Mouse (Mus musculus): ENCODE results near the gene Cpeb4. TPM values are rescaled to one million over a fixed set of nuclear protein-coding genes. Genes with fewer than 3 reads are reported as not detected.
"Not testable (repeated sequence)": the region's sequence is repeated elsewhere in the genome, so short reads cannot be mapped to it uniquely, and the experiment has no call there.

The Cpeb4 gene
- total RNA-seq, 2 experiments from 2014 or later, result 148 to 149 TPM

DNA sequence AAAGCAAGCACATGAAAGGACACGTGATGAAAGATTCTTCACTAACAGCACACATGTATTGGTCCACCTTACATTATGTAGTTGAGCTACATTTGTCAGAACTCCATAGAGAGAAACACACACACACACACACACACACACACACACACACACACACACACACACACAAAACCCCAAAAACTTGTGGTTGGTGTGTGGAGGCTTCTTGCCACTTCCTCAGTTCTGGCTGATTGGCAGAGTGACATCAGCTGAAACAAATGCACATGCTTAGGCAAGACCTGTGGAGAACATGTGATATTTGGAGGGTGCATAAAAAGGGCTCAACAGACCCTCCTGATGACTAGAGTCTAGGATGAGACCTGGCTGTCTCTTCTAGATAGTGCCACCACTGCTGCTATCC is 92.0 kb downstream of the Cpeb4 start:
- no peak for DNase-seq
- intact Hi-C loops (cut with DNase I), result no loop called here

DNA sequence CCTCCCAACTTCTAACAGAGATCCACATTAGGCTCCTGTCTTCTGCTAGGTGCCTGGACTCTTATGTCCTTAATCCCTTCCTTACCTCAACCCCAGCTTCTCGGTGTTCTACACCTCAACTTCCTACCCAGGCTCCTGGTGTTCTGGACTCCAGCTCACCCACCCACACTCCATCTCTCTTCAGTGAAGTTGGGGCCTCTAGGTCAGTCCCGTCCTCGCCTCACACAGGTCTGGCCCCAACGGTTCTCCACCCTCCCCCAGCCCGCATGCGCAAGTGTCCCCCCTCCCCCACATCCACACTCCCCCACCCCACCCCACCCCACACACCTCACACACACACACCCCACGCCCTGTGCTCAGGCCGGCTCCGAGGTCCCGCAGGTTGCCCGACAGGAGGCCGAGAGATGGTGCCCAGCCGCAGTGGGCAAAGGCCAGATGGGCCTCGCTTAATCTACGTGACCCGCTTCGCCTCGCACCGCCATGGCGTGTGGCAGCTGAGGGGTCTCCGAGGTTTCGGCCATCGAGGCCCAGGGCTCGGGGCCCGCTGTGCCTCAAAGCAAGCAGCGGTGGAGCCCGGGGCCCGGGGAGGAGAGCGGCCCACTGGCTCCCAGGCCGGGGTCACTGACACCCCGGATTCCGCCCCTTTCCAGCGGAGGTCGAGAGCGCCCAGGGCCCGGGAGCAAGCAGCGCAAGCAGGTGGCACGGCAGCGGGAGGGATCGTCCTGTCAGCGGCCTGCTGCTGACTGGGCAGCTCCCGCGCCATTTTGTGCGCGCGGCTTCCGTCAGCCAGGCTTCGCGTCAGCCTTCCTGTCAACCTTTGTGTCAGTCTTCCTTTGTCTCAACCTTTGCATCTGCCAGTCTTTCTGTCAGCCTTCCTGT is 93.5 kb downstream of the Cpeb4 start, which contains the start of gene 4930524B15Rik:
Gene 4930524B15Rik (plus strand): TSS at position 337 of the 879 bp plus-strand sequence.
- intact Hi-C loops (cut with DNase I), result no loop called here
- peak; percentile 27 for DNase-seq

DNA sequence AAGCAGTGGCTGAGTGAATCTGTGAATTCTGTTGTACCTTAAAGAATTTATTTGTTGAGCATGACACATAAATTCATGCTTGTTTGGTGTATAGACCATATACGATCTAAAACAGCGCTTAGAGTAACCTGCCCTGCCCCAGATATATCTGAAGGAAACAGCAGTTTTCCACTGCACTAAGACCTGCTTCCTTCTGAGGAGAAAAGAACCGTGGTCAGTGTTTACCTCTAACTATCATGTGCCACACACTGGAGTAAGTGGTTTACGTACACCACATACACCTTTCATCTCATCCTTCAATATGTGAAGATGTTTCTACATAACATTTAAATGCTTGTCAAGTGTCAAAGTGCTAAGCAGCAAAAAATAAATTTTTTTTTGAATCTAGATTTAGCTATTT is 102.1 kb downstream of the Cpeb4 start:
- no peak for DNase-seq
- intact Hi-C loops (cut with DNase I), result no loop called here

DNA sequence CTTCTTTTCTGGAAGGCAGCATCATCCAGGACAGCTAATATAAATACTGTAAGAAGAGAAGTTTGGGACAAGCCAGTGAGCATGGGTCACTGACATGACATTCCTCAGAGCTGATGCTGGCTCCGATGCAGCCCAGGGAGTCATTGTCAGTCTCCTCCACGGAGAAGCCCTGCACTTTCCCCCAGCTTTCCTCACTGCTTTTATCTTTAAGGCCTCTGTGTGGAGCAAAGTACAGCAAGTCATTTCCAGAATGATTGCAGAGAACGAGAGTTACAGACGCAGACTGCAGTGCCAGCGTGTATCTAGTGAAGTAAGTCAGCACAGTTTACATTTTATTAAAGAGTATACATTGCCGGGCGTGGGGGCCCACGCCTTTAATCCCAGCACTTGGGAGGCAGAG is 102.8 kb downstream of the Cpeb4 start:
- intact Hi-C loops (cut with DNase I), result no loop called here
- no peak for DNase-seq

DNA sequence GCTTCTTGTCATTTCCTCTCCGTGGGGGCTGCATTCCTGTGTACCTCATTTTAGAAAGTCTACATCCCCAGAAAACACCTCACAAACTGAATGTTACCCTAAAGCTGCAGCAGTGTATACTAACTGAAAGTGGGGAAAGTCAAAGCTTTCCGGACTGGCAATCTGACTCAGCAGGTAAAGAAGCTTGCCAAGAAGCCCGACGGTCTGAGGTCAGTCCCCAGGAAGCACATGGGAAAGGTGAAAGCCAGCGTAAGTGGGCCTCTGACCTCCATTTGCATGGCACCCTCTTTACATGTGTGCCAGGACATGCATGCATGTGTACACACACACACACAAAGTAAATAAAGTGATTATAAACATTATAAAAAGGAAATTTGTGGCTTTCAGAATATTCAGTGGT is 103.7 kb downstream of the Cpeb4 start:
- intact Hi-C loops (cut with DNase I), result no loop called here

DNA sequence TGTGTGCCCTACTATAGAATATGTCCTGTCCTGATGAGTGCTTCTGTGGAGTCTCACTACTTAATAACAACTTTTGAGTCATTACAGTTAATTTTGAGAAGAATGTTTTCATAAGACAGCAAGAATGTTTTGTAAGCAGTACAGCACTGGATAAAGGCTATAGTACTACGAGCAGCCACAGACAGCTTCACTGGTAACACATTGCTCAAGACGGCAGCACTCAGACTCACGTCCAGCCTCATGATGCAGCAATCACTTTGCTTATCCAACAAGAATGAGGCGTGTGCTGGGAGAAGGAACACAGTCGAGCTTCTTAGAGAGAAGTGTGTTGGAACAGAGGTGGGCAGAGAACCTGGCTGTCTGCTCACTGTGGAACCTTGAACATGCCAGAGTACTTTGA is 104.1 kb downstream of the Cpeb4 start:
- DNase-seq, result no peak
- intact Hi-C loops (cut with DNase I), result no loop called here

More for the DNA sequence above, 103.7 kb downstream of the Cpeb4 start:
- no peak for DNase-seq

DNA sequence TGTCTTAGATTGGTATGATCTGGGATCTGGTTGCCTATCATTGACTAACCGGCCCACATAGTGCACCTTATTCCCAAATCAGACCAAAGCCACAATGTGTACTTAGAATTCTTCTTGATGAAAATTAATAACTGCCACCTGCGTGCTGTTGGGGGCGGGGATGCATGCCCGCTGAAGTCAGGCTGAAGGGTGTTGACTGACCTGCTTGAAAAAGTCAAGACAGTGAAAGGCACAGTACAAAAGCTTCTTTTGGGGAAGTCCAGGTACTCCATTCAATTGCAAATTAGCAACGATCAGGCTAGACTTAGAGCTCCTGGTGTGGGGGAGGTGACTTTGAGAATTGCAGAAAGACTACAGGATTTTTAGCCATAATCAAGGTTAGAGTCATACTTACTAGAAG is 108.1 kb downstream of the Cpeb4 start:
- intact Hi-C loops (cut with DNase I); DNase-seq: not testable (repeated sequence)

DNA sequence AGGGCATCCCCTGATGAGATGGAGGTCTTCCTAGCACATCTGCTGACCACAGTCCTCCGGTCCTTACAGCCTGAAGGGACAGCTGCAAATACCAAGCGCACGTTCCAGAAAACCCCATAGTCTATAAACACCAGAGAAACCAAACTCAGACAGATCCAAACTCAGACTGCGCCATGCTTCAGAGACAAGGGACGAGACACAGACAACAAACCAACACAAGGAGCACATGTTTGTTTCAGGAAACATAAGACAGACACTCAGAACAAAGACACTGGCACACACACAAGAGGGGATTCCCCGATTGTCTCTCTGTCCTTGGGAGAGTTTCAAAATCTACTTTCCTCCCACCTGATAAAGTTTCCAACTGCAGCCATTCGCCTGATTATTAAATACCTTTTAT is 109.8 kb downstream of the Cpeb4 start:
- no peak for DNase-seq
- intact Hi-C loops (cut with DNase I), result no loop called here

DNA sequence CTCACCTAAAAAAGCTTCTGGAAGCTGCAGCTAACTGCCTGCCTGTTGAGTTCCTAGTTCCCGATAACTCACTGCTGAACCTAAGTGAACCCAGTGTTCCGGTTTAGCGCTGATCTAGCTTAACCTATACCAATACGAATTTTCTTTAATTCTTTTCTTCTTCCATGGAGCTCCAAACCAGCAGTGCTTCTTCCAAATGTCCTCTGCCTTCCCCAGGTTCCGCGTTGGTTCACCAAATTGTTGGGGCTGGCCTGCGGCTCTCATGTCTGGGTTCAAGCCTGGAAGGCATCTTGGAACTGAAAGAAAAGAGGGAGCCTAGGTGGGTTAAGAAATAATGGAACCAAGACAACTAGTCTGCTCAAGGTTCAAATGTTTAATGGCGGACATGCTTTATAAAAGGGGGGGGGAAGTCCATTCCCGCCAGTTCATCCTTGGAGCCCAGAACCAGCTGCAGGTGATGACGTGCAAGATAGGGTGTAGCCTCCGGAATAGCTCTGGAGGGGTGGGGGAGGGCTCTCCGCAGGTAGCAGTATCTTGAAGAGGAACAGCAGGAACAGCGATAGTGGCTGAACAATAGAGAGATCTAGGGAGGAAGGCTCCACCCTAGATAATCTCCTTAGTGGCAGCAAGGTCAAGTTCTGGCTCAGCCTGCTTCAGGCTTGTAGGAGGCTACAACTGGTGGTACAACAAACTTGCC is 110.4 kb downstream of the Cpeb4 start:
- DNase-seq; intact Hi-C loops (cut with DNase I): not testable (repeated sequence)

DNA sequence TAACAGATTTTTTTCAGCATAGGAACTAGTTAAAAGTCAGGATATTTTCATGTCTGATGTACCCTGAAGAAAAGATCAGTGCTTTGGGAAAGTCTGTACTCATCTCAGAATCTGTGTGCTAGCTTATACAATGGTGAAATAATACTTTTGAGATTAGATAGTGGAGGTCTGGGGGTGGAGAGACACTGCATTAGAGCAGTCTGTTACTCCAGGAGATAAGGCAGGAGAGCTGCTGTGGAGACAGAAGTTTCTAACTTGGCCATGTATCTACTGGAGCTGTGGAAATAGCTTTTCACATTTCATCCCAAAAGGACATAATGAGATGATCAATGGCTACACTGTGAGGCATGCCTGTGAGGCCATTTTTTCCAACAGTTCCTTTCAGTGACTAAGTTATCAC is 111.2 kb downstream of the Cpeb4 start:
- DNase-seq, result no peak
- intact Hi-C loops (cut with DNase I), result no loop called here

DNA sequence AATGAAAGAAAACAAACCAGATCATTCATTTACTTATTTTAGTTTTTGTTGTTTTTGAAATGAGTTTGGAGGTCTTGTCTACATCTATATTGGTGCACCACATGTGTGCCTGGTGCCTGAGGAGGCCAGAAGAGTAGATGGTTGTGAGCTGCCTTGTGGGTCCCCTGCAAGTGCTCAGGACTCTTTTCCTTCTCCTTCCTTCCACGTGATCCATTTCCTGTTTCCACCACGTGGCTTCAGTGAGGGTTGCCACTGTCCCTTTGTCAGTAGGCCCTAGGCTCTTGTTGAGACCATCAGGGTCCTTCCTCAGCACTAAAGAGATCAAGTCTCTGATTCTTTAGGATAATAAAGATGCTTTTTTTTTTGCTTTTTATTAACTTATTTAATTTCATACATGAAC is 112.8 kb downstream of the Cpeb4 start:
- no peak for DNase-seq
- intact Hi-C loops (cut with DNase I), result no loop called here

Other genes starting within 250 kb of the Cpeb4 start
- gene Bod1, start 200.3 kb upstream of the Cpeb4 start, total RNA-seq (2021), result 10 to 100 TPM; 96.7 to 99.4 TPM
- not detected for gene 4930524B15Rik, start 93.4 kb downstream of the Cpeb4 start, total RNA-seq (2021)
- gene Nsg2, start 128.3 kb downstream of the Cpeb4 start, total RNA-seq (2021), result 1,000 to 10,000 TPM in 1 of 2 experiments, 100 to 1,000 TPM in 1; 972 to 1,023 TPM